Mouse (Mus musculus): ENCODE data around the gene Lrrc26. TPM values are rescaled to one million over a fixed set of nuclear protein-coding genes. Genes with fewer than 3 reads are reported as not detected.

The Lrrc26 gene
- polyA plus RNA-seq (2014; fragmentation: Nextera tagmentation; extraction: Ambion mirVana): not detected in 2 replicates

GRCm38 (mm10) chr2:25289651-25290050 is at the start of gene Lrrc26:
TSS of gene Lrrc26 (plus strand) at chr2:25289915.
- Histone ChIP-seq H3K27ac (ENCODE audit: low read depth, low read length) (no peak within 1 kb of the TSS), H3K4me2 (no peak within 1 kb of the TSS), H3K4me1 (ENCODE audit: control insufficient read depth, insufficient read depth, low read length) (peaks cover 5% of the 10 kb centered on the region; the same call in 1 of the 2 replicates), H3K9me3 (ENCODE audit: control insufficient read depth, low read length) (no peaks in the 10 kb centered on the region), H3K27me3 (ENCODE audit: control insufficient read depth, insufficient read depth, low read length) (peaks cover 56% of the 10 kb centered on the region), H3K36me3 (ENCODE audit: control insufficient read depth, insufficient read depth, low read length) (peaks cover 14% of the 10 kb centered on the region), H3K4me3 (ENCODE audit: low read depth, low read length) (no peak within 1 kb of the TSS), H3K9ac (ENCODE audit: low read length) (no peak within 1 kb of the TSS)
- DNase-seq (ENCODE audit: low spot score, missing footprints) (peak; percentile 82), ATAC-seq (ENCODE audit: low FRiP score) (no peak)
- WGBS: 10% methylated on average over 11 of the region's 11 CpGs

GRCm38 (mm10) chr2:25240310-25240709 is 49.4 kb upstream of the Lrrc26 start:
- ATAC-seq (ENCODE audit: low FRiP score): peak; percentile 10; the same call in 1 of the 2 replicates
- Histone ChIP-seq H3K9ac (ENCODE audit: low read length) (peak overlapping the region; percentile 25; the same call in 1 of the 2 replicates), H3K4me2 (peak overlapping the region; percentile 63), H3K36me3 (ENCODE audit: control insufficient read depth, insufficient read depth, low read length) (no peaks in the 10 kb centered on the region), H3K27ac (ENCODE audit: low read depth, low read length) (no peak overlapping the region), H3K9me3 (ENCODE audit: control insufficient read depth, low read length) (no peaks in the 10 kb centered on the region), H3K4me3 (ENCODE audit: low read depth, low read length) (peak overlapping the region; percentile 43), H3K27me3 (ENCODE audit: control insufficient read depth, insufficient read depth, low read length) (peaks cover 6% of the 10 kb centered on the region), H3K4me1 (ENCODE audit: control insufficient read depth, insufficient read depth, low read length) (peaks cover 18% of the 10 kb centered on the region)
- 46% methylated on average over 8 of the region's 8 CpGs for whole genome bisulfite sequencing
- DNase-seq (ENCODE audit: low spot score, missing footprints): no peak

- ATAC-seq (ENCODE audit: low FRiP score): peak; percentile 72
- H3K9ac ChIP-seq (ENCODE audit: low read length): peak overlapping the region; percentile 17
- peak overlapping the region; percentile 63 for H3K4me2 ChIP-seq
- peak overlapping the region; percentile 43 for H3K4me3 ChIP-seq (ENCODE audit: low read depth, low read length)
- peaks cover 18% of the 10 kb centered on the region for H3K4me1 ChIP-seq (ENCODE audit: control insufficient read depth, insufficient read depth, low read length)
- no peaks in the 10 kb centered on the region for H3K36me3 ChIP-seq (ENCODE audit: control insufficient read depth, insufficient read depth, low read length)
- H3K27me3 ChIP-seq (ENCODE audit: control insufficient read depth, insufficient read depth, low read length): peaks cover 6% of the 10 kb centered on the region
- H3K27ac ChIP-seq (ENCODE audit: low read depth, low read length): no peak overlapping the region
- 1% methylated on average over 29 of the region's 29 CpGs for WGBS
- DNase-seq (ENCODE audit: low spot score, missing footprints): peak; percentile 96
- H3K9me3 ChIP-seq (ENCODE audit: control insufficient read depth, low read length): no peaks in the 10 kb centered on the region
These were observed 48.8 kb upstream of the Lrrc26 start for GRCm38 (mm10) chr2:25240723-25241437.

GRCm38 (mm10) chr2:25241438-25241775 is 48.3 kb upstream of the Lrrc26 start:
- 17% methylated on average over 6 of the region's 6 CpGs for WGBS
- peak; percentile 18; the same call in 1 of the 2 replicates for ATAC-seq (ENCODE audit: low FRiP score)

GRCm38 (mm10) chr2:25242101-25242506 is 47.6 kb upstream of the Lrrc26 start, which contains the start of the genes Rnf208 and Cysrt1:
TSS of gene Rnf208 (plus strand) at chr2:25242255.
TSS of gene Cysrt1 (minus strand) at chr2:25242452.
- ATAC-seq (ENCODE audit: low FRiP score) (peak; percentile 62), DNase-seq (ENCODE audit: low spot score, missing footprints) (peak; percentile 88)
- H3K4me3 ChIP-seq (ENCODE audit: low read depth, low read length): peak within 1 kb of the TSS; percentile 43
- no peaks in the 10 kb centered on the region for H3K9me3 ChIP-seq (ENCODE audit: control insufficient read depth, low read length)
- H3K4me1 ChIP-seq (ENCODE audit: control insufficient read depth, insufficient read depth, low read length): peaks cover 18% of the 10 kb centered on the region
- WGBS: under 1% methylated on average over 24 of the region's 59 CpGs
- H3K27ac ChIP-seq (ENCODE audit: low read depth, low read length): no peak within 1 kb of the TSS
- peaks cover 6% of the 10 kb centered on the region for H3K27me3 ChIP-seq (ENCODE audit: control insufficient read depth, insufficient read depth, low read length)
- H3K4me2 ChIP-seq: peak within 1 kb of the TSS; percentile 63
- H3K36me3 ChIP-seq (ENCODE audit: control insufficient read depth, insufficient read depth, low read length): no peaks in the 10 kb centered on the region
- H3K9ac ChIP-seq (ENCODE audit: low read length): peak within 1 kb of the TSS; percentile 57

More at GRCm38 (mm10) chr2:25241438-25241775, 48.3 kb upstream of the Lrrc26 start:
- H3K4me2 ChIP-seq: peak overlapping the region; percentile 63
- H3K27ac ChIP-seq (ENCODE audit: low read depth, low read length): no peak overlapping the region
- peak overlapping the region; percentile 43 for H3K4me3 ChIP-seq (ENCODE audit: low read depth, low read length)
- H3K4me1 ChIP-seq (ENCODE audit: control insufficient read depth, insufficient read depth, low read length): peaks cover 18% of the 10 kb centered on the region
- no peaks in the 10 kb centered on the region for H3K36me3 ChIP-seq (ENCODE audit: control insufficient read depth, insufficient read depth, low read length)
- H3K9me3 ChIP-seq (ENCODE audit: control insufficient read depth, low read length): no peaks in the 10 kb centered on the region
- peaks cover 6% of the 10 kb centered on the region for H3K27me3 ChIP-seq (ENCODE audit: control insufficient read depth, insufficient read depth, low read length)
- H3K9ac ChIP-seq (ENCODE audit: low read length): peak overlapping the region; percentile 57
- DNase-seq (ENCODE audit: low spot score, missing footprints): peak; percentile 91

GRCm38 (mm10) chr2:25243342-25243741 is 46.4 kb upstream of the Lrrc26 start:
- Histone ChIP-seq H3K27ac (ENCODE audit: low read depth, low read length) (no peak overlapping the region), H3K4me2 (peak overlapping the region; percentile 63), H3K4me3 (ENCODE audit: low read depth, low read length) (no peak overlapping the region), H3K9me3 (ENCODE audit: control insufficient read depth, low read length) (no peaks in the 10 kb centered on the region), H3K4me1 (ENCODE audit: control insufficient read depth, insufficient read depth, low read length) (peaks cover 18% of the 10 kb centered on the region), H3K27me3 (ENCODE audit: control insufficient read depth, insufficient read depth, low read length) (peaks cover 6% of the 10 kb centered on the region), H3K9ac (ENCODE audit: low read length) (no peak overlapping the region), H3K36me3 (ENCODE audit: control insufficient read depth, insufficient read depth, low read length) (no peaks in the 10 kb centered on the region; the same call in none of the 2 replicates)
- DNase-seq (ENCODE audit: low spot score, missing footprints) (no peak), ATAC-seq (ENCODE audit: low FRiP score) (no peak)
- 81% methylated on average over 8 of the region's 8 CpGs for WGBS

- no peak overlapping the region for H3K9ac ChIP-seq (ENCODE audit: low read length)
- DNase-seq (ENCODE audit: low spot score, missing footprints) (no peak), ATAC-seq (ENCODE audit: low FRiP score) (no peak)
- 90% methylated on average over 4 of the region's 4 CpGs for WGBS
- no peaks in the 10 kb centered on the region for H3K9me3 ChIP-seq (ENCODE audit: control insufficient read depth, low read length)
- peaks cover 18% of the 10 kb centered on the region for H3K4me1 ChIP-seq (ENCODE audit: control insufficient read depth, insufficient read depth, low read length)
- no peaks in the 10 kb centered on the region; the same call in none of the 2 replicates for H3K36me3 ChIP-seq (ENCODE audit: control insufficient read depth, insufficient read depth, low read length)
- H3K4me2 ChIP-seq: no peak overlapping the region
- no peak overlapping the region for H3K27ac ChIP-seq (ENCODE audit: low read depth, low read length)
- no peak overlapping the region for H3K4me3 ChIP-seq (ENCODE audit: low read depth, low read length)
- H3K27me3 ChIP-seq (ENCODE audit: control insufficient read depth, insufficient read depth, low read length): peaks cover 6% of the 10 kb centered on the region
These were observed 45.6 kb upstream of the Lrrc26 start for GRCm38 (mm10) chr2:25244144-25244543.

GRCm38 (mm10) chr2:25246183-25247072 is 43.3 kb upstream of the Lrrc26 start, which contains the start of gene AL732309.1:
TSS of gene AL732309.1 (minus strand) at chr2:25246863.
- H3K36me3 ChIP-seq (ENCODE audit: control insufficient read depth, insufficient read depth, low read length): no peaks in the 10 kb centered on the region; the same call in none of the 2 replicates

More at GRCm38 (mm10) chr2:25246183-25247072, 43.3 kb upstream of the Lrrc26 start, which contains the start of gene AL732309.1:
- peaks cover 10% of the 10 kb centered on the region for H3K4me1 ChIP-seq (ENCODE audit: control insufficient read depth, insufficient read depth, low read length)
- ATAC-seq (ENCODE audit: low FRiP score) (no peak), DNase-seq (ENCODE audit: low spot score, missing footprints) (no peak)
- no peak within 1 kb of the TSS for H3K4me2 ChIP-seq
- no peak within 1 kb of the TSS for H3K4me3 ChIP-seq (ENCODE audit: low read depth, low read length)
- H3K9me3 ChIP-seq (ENCODE audit: control insufficient read depth, low read length): no peaks in the 10 kb centered on the region
- WGBS: 90% methylated on average over 10 of the region's 10 CpGs
- H3K27ac ChIP-seq (ENCODE audit: low read depth, low read length): no peak within 1 kb of the TSS
- H3K9ac ChIP-seq (ENCODE audit: low read length): no peak within 1 kb of the TSS
- H3K27me3 ChIP-seq (ENCODE audit: control insufficient read depth, insufficient read depth, low read length): peaks cover 4% of the 10 kb centered on the region
